Mouse (Mus musculus) Muller cell, postnatal 12 days (primary cell): ENCODE results near the gene Mrps23.
A peak's percentile ranks its signal among the peaks of the same experiment; 100 is the strongest.

Source experiments
- DNase-seq: peaks from one replicate; pipeline ENCODE4 v3.0.0-alpha.2; 2015; ENCODE audit errors: inconsistent ontology term

The Mrps23 gene

GRCm38 (mm10) chr11:88203712-88204532 is at the start of gene Mrps23:
Gene Mrps23, plus strand, starts transcription at chr11:88204388.
- peak; percentile 90 for DNase-seq

GRCm38 (mm10) chr11:88154500-88154899 is 49.7 kb upstream of the Mrps23 start:
- no peak for DNase-seq

- no peak for DNase-seq
Observed at GRCm38 (mm10) chr11:88155451-88155850, 48.7 kb upstream of the Mrps23 start.

GRCm38 (mm10) chr11:88155998-88156397 is 48.2 kb upstream of the Mrps23 start:
- no peak for DNase-seq

GRCm38 (mm10) chr11:88156403-88156802 is 47.8 kb upstream of the Mrps23 start:
- peak; percentile 69 for DNase-seq

GRCm38 (mm10) chr11:88158842-88159246 is 45.3 kb upstream of the Mrps23 start:
- DNase-seq, result peak; percentile 66

- no peak for DNase-seq
Observed at GRCm38 (mm10) chr11:88159389-88159788, 44.8 kb upstream of the Mrps23 start.

GRCm38 (mm10) chr11:88160316-88160715 is 43.9 kb upstream of the Mrps23 start:
- no peak for DNase-seq

GRCm38 (mm10) chr11:88161051-88161581 is 43.1 kb upstream of the Mrps23 start:
- DNase-seq, result peak; percentile 86

- peak; percentile 97 for DNase-seq
Observed at GRCm38 (mm10) chr11:88161651-88162362, 42.4 kb upstream of the Mrps23 start.

GRCm38 (mm10) chr11:88162740-88163139 is 41.4 kb upstream of the Mrps23 start:
- DNase-seq, result no peak

- no peak for DNase-seq
Observed at GRCm38 (mm10) chr11:88164213-88164723, 39.9 kb upstream of the Mrps23 start.

- peak; percentile 95 for DNase-seq
Observed at GRCm38 (mm10) chr11:88164801-88165377, 39.3 kb upstream of the Mrps23 start.

GRCm38 (mm10) chr11:88165683-88166364 is 38.4 kb upstream of the Mrps23 start:
- DNase-seq, result no peak

GRCm38 (mm10) chr11:88166471-88166870 is 37.7 kb upstream of the Mrps23 start:
- no peak for DNase-seq

- DNase-seq, result peak; percentile 83
Observed at GRCm38 (mm10) chr11:88168611-88169010, 35.6 kb upstream of the Mrps23 start.

- no peak for DNase-seq
Observed at GRCm38 (mm10) chr11:88169531-88170040, 34.6 kb upstream of the Mrps23 start.

GRCm38 (mm10) chr11:88170606-88171005 is 33.6 kb upstream of the Mrps23 start:
- DNase-seq, result no peak

GRCm38 (mm10) chr11:88171876-88172442 is 32.2 kb upstream of the Mrps23 start:
- peak; percentile 58 for DNase-seq

- peak; percentile 96 for DNase-seq
Observed at GRCm38 (mm10) chr11:88172601-88173325, 31.4 kb upstream of the Mrps23 start.
